Mouse (Mus musculus): ENCODE data around the gene Gal3st3. TPM values are rescaled to one million over a fixed set of nuclear protein-coding genes. Genes with fewer than 3 reads are reported as not detected.
"Not testable (repeated sequence)": the region's sequence is repeated elsewhere in the genome, so short reads cannot be mapped to it uniquely, and the experiment has no call there.

The Gal3st3 gene
- polyA plus RNA-seq, 1 experiment from 2014 or later, result 8.5 TPM

DNA sequence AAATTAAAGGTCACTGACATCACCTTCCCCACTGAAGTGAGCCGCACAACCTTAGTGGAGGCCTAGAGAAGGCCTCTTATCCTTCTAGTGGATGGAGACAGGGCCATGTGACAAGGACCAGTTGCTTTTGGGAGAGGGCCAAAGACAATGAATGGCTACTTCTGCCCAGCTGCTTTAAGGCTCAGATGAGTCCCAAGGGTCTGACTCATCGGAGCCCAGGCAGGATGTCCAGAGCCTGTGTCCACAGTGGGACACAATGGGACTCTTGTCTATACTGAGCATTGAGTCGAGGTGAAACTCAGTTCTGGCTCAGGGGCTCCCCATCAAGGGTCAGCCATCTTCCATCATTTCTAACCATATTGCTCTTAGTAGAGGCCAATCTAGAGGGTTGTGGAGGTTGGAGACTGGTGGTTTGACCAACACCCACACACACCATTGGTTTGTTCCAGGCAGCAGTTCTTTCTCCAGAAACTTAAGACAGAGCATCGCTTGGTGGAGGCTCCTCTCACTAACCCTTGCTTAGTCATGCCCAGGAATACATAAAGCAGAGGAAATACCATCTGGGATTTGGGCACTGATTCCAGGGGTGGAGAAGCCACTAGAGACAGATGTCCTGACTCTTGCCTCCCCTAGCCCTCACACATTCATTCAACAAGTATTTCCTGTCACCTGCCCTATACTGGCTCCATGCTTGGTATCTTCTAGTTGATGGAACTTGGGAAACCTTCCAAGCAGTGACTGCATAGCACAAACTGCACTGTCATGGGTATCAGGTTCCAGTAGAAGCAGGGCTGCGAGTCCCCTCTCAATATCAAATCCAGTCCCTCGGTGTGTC lies 47.4 kb downstream of the Gal3st3 start:
- H3K9ac ChIP-seq (replicated peaks; ENCODE audit: low read length), result no peak overlapping the region
- no peaks in the 10 kb centered on the region for H3K36me3 ChIP-seq (replicated peaks; ENCODE audit: control insufficient read depth, insufficient read depth, low read depth, low read length)
- no peak overlapping the region for H3K27ac ChIP-seq (replicated peaks; ENCODE audit: low read depth, low read length)
- no peaks in the 10 kb centered on the region for H3K27me3 ChIP-seq (ENCODE audit: control insufficient read depth, insufficient read depth, low read length)
- no peaks in the 10 kb centered on the region for H3K4me1 ChIP-seq (ENCODE audit: control insufficient read depth, insufficient read depth, low read length)
- DNase-seq (ENCODE audit: low spot score) (no peak), ATAC-seq (replicated peaks; ENCODE audit: insufficient number of reproducible peaks, low FRiP score, low TSS enrichment, low read depth) (no peak)
- WGBS, result 58% methylated on average over 6 of the region's 6 CpGs
- no peak overlapping the region for H3K4me2 ChIP-seq (ENCODE audit: low read depth, low read length)
- no peak overlapping the region for H3K4me3 ChIP-seq (ENCODE audit: low read depth, low read length)
- no peaks in the 10 kb centered on the region for H3K9me3 ChIP-seq (replicated peaks; ENCODE audit: control insufficient read depth, low read length)

DNA sequence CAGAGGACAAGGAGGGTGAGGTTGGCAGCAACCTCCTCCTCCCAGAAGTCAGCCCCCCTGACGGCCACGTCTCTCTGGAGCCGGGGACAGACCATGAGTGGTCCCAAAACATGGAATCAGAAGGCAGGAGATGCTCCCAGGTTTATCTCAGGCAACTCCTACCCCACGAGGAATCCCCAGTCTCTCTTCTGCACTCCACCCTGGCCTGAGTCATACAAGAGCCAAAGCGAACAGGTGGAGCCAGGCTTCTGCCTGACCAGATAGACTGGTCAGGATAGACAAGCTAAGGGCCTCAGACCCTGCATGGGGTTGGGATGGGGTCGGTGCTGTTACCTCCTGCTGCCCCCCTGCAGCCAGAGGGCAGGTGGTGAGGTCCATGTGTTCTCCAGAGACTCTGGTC lies 49.9 kb downstream of the Gal3st3 start:
- no peak overlapping the region for H3K4me3 ChIP-seq (ENCODE audit: low read depth, low read length)
- ATAC-seq (replicated peaks; ENCODE audit: insufficient number of reproducible peaks, low FRiP score, low TSS enrichment, low read depth), result no peak

DNA sequence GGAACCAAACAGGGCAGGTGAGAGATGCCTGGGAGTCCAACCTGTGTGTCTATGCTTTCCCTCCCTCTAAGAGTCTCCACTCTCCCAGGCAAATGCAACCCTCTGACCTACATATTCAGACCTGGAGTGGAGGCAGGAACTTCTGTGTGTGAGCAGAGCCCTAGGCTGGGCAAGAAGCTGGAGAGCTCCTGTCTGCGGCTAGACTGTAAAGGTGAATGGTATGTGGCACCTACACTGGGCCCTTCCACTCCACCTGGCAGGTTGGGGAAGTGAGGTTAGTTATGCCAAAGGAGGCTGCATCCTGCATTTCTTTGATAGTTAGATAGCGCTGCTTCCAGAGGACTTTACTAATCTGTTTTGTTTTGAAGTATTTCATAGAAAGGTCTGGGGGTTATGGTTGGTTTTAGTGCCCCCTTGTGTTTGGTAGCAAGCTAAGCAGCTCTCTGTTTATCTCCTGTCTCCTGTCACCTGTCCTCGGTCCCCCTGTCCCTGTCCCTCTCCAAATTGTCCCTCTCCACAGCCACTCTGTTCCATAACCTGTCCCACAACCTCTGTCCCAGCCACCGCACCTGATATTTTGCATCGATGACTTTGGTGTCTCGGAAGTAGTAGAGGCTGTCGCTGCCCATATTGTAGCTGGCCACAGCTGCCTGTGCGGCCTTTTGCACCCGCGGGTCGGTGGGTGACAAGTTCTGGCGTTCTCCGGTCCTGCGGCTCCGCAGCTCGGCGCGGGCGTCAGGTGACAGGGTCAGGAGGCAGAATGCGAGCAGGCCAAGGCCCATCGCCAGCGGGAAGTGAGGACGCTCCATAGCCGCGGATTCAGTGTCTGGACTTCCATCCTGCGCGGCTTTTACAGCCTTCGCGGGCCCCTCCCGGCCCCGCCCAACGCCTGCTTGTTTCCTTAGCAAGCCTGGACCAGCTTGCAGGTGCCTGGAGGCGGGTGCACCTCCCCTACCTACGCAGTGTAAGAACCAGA lies 50.7 kb downstream of the Gal3st3 start:
- Histone ChIP-seq H3K4me3 (ENCODE audit: low read depth, low read length) (peak overlapping the region; percentile 26), H3K4me2 (ENCODE audit: low read depth, low read length) (peak overlapping the region; percentile 67), H3K27me3 (ENCODE audit: control insufficient read depth, insufficient read depth, low read length) (no peaks in the 10 kb centered on the region), H3K36me3 (replicated peaks; ENCODE audit: control insufficient read depth, insufficient read depth, low read depth, low read length) (no peaks in the 10 kb centered on the region), H3K9ac (replicated peaks; ENCODE audit: low read length) (peak overlapping the region; percentile 50), H3K9me3 (replicated peaks; ENCODE audit: control insufficient read depth, low read length) (no peaks in the 10 kb centered on the region), H3K4me1 (ENCODE audit: control insufficient read depth, insufficient read depth, low read length) (no peaks in the 10 kb centered on the region), H3K27ac (replicated peaks; ENCODE audit: low read depth, low read length) (no peak overlapping the region)
- 8% methylated on average over 34 of the region's 34 CpGs for WGBS
- DNase-seq (ENCODE audit: low spot score), result peak; percentile 60
- ATAC-seq (replicated peaks; ENCODE audit: insufficient number of reproducible peaks, low FRiP score, low TSS enrichment, low read depth), result no peak

More for the DNA sequence above, 49.9 kb downstream of the Gal3st3 start:
- H3K36me3 ChIP-seq (replicated peaks; ENCODE audit: control insufficient read depth, insufficient read depth, low read depth, low read length), result no peaks in the 10 kb centered on the region
- no peak overlapping the region for H3K27ac ChIP-seq (replicated peaks; ENCODE audit: low read depth, low read length)
- H3K4me1 ChIP-seq (ENCODE audit: control insufficient read depth, insufficient read depth, low read length), result no peaks in the 10 kb centered on the region
- H3K9me3 ChIP-seq (replicated peaks; ENCODE audit: control insufficient read depth, low read length), result no peaks in the 10 kb centered on the region
- DNase-seq (ENCODE audit: low spot score), result no peak
- WGBS, result 80% methylated on average over 6 of the region's 6 CpGs
- no peaks in the 10 kb centered on the region for H3K27me3 ChIP-seq (ENCODE audit: control insufficient read depth, insufficient read depth, low read length)
- H3K4me2 ChIP-seq (ENCODE audit: low read depth, low read length), result no peak overlapping the region
- H3K9ac ChIP-seq (replicated peaks; ENCODE audit: low read length), result no peak overlapping the region

DNA sequence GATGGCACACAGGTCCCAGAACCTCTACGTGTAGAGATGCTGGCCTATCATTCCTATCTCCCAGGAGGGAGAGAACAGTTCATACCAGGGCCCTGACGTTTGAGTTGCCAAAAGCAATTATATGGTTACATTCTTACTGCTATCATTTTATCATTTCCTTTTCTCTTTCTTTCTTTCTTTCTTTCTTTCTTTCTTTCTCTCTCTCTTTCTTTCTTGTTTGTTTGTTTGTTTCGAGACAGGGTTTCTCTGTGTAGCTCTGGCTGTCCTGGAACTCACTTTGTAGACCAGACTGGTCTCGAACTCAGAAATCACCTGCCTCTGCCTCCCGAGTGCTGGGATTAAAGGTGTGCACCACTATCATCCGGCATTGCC lies 51.4 kb downstream of the Gal3st3 start, which contains the start of gene Cst6:
Gene Cst6 (minus strand): TSS at position 73 of the 372 bp plus-strand sequence.
- not testable (repeated sequence) for H3K36me3 ChIP-seq (replicated peaks; ENCODE audit: control insufficient read depth, insufficient read depth, low read depth, low read length); H3K9me3 ChIP-seq (replicated peaks; ENCODE audit: control insufficient read depth, low read length); DNase-seq (ENCODE audit: low spot score); H3K27ac ChIP-seq (replicated peaks; ENCODE audit: low read depth, low read length); H3K27me3 ChIP-seq (ENCODE audit: control insufficient read depth, insufficient read depth, low read length); ATAC-seq (replicated peaks; ENCODE audit: insufficient number of reproducible peaks, low FRiP score, low TSS enrichment, low read depth); H3K4me1 ChIP-seq (ENCODE audit: control insufficient read depth, insufficient read depth, low read length)
- Histone ChIP-seq H3K4me3 (ENCODE audit: low read depth, low read length) (peak within 1 kb of the TSS; percentile 26), H3K4me2 (ENCODE audit: low read depth, low read length) (peak within 1 kb of the TSS; percentile 67), H3K9ac (replicated peaks; ENCODE audit: low read length) (peak within 1 kb of the TSS; percentile 50)
- WGBS, result 59% methylated on average over 6 of the region's 6 CpGs

DNA sequence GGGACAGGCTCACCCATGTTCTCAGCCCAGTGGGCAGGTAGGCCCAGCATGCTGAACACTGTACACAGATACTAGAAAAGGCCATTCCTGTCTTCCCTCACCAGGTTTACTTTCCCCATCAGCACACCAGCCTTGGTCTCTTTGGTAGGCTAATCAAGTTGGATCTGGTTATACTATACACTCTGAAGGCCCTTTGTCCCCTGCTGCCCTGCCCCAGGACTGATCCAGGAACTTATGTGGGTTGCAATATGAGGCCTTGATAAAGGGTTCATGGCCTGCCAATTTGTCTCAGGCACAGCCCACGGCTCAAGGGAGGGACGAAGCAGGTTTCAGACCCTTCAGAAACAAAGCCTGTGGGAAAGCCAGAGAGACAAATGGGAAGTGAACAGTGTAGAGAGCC lies 55.5 kb downstream of the Gal3st3 start:
- Histone ChIP-seq H3K9ac (replicated peaks; ENCODE audit: low read length) (no peak overlapping the region), H3K4me3 (ENCODE audit: low read depth, low read length) (no peak overlapping the region), H3K4me2 (ENCODE audit: low read depth, low read length) (no peak overlapping the region), H3K4me1 (ENCODE audit: control insufficient read depth, insufficient read depth, low read length) (no peaks in the 10 kb centered on the region), H3K27me3 (ENCODE audit: control insufficient read depth, insufficient read depth, low read length) (no peaks in the 10 kb centered on the region), H3K36me3 (replicated peaks; ENCODE audit: control insufficient read depth, insufficient read depth, low read depth, low read length) (no peaks in the 10 kb centered on the region), H3K27ac (replicated peaks; ENCODE audit: low read depth, low read length) (no peak overlapping the region), H3K9me3 (replicated peaks; ENCODE audit: control insufficient read depth, low read length) (no peaks in the 10 kb centered on the region)
- 75% methylated on average over 2 of the region's 2 CpGs for WGBS
- ATAC-seq (replicated peaks; ENCODE audit: insufficient number of reproducible peaks, low FRiP score, low TSS enrichment, low read depth) (no peak), DNase-seq (ENCODE audit: low spot score) (no peak)

DNA sequence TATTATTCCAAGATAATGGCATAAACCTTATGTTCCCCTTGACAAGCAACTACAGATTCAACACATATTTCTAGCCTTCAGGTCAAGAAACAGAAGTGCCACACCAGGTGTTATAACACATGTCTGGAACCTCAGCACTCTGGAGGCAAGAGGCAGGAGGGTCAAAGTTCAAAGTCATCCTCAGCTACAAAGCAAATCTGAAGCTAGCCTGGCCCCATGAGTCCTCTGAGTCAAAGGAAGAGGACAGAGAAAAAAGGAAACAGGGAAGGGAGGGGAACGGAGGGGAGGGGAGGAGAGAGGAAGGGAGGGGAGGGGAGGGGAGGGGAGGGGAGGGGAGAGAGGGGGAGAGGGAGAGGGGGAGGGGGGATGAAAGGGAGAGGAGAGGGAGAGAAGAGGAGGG lies 57.9 kb downstream of the Gal3st3 start:
- WGBS, result no CpG with 5 or more reads among the region's 1 CpGs
- H3K27me3 ChIP-seq (ENCODE audit: control insufficient read depth, insufficient read depth, low read length), result no peaks in the 10 kb centered on the region

More for the DNA sequence above, 57.9 kb downstream of the Gal3st3 start:
- Histone ChIP-seq H3K4me3 (ENCODE audit: low read depth, low read length) (no peak overlapping the region), H3K4me2 (ENCODE audit: low read depth, low read length) (no peak overlapping the region), H3K27ac (replicated peaks; ENCODE audit: low read depth, low read length) (no peak overlapping the region), H3K9me3 (replicated peaks; ENCODE audit: control insufficient read depth, low read length) (no peaks in the 10 kb centered on the region), H3K36me3 (replicated peaks; ENCODE audit: control insufficient read depth, insufficient read depth, low read depth, low read length) (no peaks in the 10 kb centered on the region), H3K9ac (replicated peaks; ENCODE audit: low read length) (no peak overlapping the region), H3K4me1 (ENCODE audit: control insufficient read depth, insufficient read depth, low read length) (no peaks in the 10 kb centered on the region)
- DNase-seq (ENCODE audit: low spot score) (no peak), ATAC-seq (replicated peaks; ENCODE audit: insufficient number of reproducible peaks, low FRiP score, low TSS enrichment, low read depth) (no peak)

Data from embryonic facial prominence, embryonic 11.5 days (tissue).